Mouse (Mus musculus) cerebellum, adult 11-12 months (tissue): ENCODE results near the gene Cox8c.

Experiments
- DNase-seq: peaks from one replicate; pipeline ENCODE4 v3.0.0; 2022

Gene Cox8c

DNA sequence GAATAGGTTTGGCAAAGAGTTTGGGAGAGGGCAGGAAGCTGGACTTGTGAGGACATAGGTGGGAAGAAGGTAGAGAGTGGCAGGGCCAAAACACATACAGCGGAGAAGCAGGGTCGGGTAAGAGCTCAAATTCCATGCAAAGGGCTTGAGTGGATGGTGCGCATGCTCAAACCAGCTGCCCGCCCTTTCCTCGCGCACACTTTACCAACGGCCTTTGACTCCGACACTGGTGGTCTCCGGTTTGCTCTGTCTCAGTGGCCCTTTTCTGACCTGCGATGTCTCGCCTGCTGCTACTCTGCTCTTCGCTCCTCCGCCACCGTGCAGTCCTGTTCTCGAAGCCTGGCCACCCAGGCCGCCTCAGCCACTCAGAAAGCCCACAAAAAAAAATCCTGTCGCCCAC, at the start of gene Cox8c:
Gene Cox8c (plus strand): TSS at position 226 of the 400 bp plus-strand sequence.
- no peak for DNase-seq

- no peak for DNase-seq
Measured at GRCm38 (mm10) chr12:102860806-102861205, 38.3 kb upstream of the Cox8c start.

DNA sequence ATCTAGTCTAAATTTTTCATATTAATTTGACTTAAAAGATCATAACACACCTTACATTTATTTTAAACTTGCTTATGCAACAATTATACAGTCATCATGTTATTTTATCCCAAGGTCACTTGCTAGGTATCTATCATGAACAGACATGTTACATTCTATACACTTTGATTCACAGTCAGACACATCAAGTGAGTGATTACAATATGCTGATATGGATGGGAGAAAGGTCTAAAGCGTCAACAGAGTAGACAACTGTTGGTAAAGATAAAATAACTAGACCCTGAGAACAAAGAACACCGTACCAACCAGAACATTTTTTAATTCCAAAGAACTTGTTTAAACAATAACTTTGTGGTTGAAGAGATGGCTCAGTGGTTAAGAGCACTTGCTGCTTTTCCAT, 29.3 kb upstream of the Cox8c start:
- DNase-seq, result no peak

- DNase-seq, result no peak
Measured at GRCm38 (mm10) chr12:102870527-102870926, 28.6 kb upstream of the Cox8c start.

DNA sequence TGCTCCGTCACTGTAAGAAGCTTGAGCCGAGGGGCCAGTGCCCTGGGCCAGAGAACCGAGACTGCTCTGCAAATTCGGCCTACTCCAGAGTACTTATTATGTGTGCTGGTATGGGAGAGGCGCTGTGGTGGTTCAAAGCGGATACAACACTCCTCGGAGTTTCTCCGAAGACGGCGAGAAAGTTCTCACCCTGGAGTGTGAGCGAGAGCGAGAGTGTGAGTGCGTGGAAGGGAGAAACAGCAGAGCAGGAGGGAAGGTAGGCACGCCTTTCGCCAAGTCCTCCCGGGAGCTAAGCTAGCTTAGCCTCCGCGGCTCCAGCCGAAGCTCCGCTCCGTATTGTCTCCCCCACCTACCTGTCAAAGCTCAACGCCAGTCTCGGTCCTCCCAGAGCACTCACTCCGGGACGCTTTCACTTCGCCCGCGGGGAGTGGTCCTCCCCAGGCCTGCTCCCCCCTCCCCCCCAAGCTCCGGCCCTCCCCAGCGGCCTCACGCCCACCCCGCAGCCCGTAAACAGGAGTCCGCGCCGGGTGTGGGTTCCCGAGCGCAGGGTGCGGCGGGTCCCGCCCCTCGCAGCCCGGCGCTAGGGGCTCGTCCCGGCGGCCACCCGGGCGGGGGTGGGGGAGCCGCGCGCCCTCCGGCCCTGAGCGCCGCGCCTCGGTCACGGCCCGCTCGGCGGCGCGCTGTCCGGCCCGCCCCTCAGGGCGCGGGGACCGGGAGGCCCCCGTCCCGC, 21.6 kb upstream of the Cox8c start:
- DNase-seq, result peak; percentile 39

DNA sequence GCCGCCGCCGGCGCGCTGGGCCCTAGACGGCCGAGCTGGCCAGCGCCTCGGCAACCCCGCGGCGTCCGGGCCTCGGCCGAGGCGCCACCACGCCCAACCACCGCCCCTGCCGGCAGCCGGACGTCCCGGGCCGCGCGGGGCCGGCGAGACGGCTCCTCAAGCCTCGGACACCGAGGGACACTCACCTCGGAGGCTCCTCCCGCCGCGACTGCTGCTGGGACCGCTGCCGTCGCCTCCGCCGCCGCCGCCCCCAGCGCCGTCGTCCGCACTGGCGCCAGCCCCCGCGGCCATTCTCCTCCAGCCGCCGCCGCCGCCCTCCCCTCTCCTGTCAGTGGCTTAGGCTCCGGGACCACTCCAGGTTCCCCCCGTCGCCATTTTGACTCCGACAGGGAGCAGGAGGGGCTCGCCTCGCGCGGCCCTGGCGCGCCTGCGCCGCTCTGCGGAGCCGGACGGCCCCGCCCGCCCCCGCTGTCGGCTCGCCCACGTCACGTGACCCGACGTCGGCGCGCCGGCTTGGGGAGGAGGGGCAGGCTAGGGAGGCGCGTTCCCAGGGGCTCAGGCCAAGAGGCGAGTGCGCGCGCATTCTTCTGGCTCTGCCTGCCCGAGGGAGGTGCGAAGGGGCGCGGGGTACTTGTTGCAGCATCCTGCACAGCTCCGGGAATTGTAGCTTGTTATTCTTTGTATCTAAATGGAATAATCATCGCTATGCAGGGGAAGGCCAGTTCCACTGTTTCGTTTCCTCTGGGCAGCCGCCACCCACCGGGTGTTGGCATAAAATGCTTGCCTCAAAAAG, 20.9 kb upstream of the Cox8c start, which contains the start of gene Btbd7:
Gene Btbd7 (minus strand): TSS at position 441 of the 793 bp plus-strand sequence.
- DNase-seq, result peak; percentile 96

DNA sequence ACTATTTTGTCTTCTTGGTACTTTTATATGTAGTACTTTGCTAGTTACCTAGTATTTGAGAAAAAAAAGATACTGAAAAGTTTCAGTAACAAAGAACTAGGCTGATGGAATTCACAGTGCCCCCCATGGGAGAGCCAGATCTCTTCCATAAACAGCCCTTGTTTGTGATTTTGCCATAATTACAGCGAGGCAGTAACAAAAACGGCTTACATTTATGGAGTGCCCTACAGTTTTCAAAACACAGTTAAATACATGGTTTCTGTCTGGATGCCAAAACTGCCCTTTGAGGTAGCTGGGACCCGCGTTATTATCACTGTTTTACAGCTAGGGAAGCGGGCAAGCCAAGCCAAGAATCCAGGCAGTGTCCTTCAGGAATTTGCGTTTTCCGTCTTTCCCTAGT, 20.2 kb upstream of the Cox8c start:
- no peak for DNase-seq

- DNase-seq, result peak; percentile 21
Measured at GRCm38 (mm10) chr12:102885735-102886134, 13.4 kb upstream of the Cox8c start.

DNA sequence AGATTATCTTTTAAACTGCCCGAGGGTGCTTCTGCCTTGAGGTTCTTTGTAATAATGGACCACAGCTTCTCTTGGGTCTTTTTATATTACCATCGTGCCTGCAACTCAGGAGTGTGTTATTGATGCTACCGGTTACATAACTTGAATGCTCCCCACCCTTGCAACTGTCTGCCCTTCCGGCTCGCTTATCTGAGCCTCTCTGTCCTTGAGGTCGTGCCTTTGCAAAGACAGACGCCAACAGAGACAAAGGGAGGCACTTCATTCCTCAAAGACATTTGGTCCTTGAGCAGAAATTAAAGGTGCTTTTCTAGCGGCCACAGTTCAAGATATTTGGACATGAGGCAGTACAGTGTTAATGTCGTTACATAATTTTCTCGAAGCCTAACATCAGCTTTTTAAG, 11.8 kb upstream of the Cox8c start:
- no peak for DNase-seq

GRCm38 (mm10) chr12:102888568-102888967, 10.5 kb upstream of the Cox8c start:
- no peak for DNase-seq

DNA sequence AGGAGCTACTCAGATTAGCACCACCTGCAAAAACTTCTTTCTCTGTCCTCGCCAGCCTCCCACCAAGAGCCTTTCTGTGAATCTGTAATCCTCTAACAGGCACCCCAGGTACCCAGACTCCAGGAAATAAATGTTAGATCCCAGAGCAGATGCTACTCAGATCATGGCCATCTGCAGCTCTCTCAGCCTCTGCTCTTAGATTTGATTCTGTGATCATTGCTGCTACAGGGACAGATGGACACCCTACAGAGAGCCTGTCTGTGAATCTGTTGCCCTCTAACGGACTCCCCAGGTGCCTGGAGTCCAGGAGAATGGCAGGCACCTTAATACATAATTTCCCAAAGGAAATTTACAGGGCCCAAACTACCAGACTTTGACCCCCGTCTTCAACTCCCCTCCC, 9.1 kb downstream of the Cox8c start:
- DNase-seq, result peak; percentile 93

- no peak for DNase-seq
Measured at GRCm38 (mm10) chr12:102916073-102916472, 17.0 kb downstream of the Cox8c start.

GRCm38 (mm10) chr12:102929764-102930163, 30.6 kb downstream of the Cox8c start:
- no peak for DNase-seq

DNA sequence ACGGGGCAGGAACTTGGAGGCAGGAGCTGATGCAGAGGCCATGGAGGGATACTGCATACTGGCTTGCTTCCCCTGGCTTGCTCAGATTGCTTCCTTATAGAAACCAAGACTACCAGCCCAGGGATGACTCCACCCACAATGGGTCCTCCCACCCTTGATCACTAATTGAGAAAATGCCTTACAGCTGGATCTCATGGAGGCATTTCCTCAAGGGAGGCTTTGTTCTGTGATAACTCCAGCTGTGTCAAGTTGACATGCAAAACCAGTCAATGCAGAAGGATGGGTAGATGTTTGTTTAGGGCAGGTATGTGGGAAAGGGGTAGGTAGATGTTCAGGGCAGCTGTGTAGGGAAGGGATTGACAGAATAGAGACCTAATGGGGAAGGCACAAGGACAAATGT, 31.2 kb downstream of the Cox8c start:
- no peak for DNase-seq

GRCm38 (mm10) chr12:102930789-102931188, 31.7 kb downstream of the Cox8c start:
- DNase-seq, result no peak

DNA sequence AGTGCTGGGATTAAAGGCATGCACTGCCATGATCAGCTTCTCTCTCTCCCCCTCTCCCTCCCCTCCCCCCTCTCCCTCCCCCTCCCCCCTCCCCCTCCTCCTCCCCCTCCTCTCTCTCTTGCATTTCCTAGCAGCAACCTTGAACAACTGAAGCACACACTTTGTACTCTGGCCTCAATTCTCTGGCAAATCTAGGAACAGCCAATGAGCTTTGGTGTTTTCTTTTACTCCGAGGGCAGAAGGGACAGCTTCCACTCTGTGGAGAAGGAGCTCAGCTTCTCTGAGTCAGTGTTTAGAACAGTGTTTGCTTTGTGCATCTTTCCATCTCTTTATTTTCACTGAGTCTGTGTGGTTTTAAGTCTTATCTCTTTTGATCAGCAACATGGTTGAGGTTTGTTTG, 36.8 kb downstream of the Cox8c start:
- no peak for DNase-seq

GRCm38 (mm10) chr12:102945571-102945970, 46.5 kb downstream of the Cox8c start:
- no peak for DNase-seq

DNA sequence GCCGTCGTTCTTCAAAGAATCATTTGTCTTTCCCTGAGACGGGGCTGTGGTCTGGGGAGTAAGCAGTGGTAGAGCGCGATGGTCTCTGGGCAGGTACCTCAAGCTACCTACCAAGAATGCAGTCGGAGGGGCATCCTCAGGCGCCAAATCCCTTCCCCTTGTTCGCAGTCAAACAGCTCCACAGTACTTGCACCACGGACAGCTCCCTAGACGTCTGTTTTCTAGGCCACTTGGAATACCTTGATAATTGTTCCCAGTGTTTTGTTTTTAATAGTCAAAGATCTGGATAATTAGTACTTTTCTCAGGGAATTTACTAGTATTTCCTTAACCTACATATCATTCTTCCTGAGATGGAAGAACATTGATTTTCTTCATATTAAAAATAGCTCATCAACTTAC, 48.7 kb downstream of the Cox8c start:
- no peak for DNase-seq

DNA sequence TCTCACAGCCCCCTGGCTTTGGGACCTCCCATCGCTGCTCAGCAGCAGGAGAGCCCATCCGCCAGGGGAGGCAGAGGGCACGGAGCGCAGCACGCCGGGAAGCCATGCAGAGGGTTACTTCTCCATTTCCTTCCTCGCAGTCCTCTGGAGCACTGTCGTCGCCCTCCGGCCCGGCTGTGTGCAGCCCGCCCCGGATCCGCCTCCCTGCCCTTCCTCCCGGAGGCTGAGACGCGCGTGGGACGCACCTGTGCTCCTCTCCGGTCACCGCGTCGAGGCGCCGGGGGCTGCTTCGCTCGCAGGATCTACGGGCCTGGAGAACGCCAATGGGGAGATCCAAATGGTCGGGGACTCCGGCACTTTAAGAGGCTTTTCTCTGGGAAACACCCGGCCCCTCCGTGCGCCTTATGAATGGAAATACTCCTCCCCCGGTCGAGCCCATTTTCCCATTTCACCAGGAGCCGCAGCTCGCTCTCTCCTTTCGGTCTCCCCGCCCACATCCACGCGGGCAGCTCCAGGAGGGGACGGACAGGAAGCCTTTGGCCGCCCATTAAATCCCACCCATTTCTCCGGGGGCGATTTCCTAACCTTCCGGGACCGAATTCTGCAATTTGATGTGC, 49.8 kb downstream of the Cox8c start, which contains the start of gene Unc79:
Gene Unc79 (plus strand): TSS at position 82 of the 617 bp plus-strand sequence.
- DNase-seq, result peak; percentile 85

DNA sequence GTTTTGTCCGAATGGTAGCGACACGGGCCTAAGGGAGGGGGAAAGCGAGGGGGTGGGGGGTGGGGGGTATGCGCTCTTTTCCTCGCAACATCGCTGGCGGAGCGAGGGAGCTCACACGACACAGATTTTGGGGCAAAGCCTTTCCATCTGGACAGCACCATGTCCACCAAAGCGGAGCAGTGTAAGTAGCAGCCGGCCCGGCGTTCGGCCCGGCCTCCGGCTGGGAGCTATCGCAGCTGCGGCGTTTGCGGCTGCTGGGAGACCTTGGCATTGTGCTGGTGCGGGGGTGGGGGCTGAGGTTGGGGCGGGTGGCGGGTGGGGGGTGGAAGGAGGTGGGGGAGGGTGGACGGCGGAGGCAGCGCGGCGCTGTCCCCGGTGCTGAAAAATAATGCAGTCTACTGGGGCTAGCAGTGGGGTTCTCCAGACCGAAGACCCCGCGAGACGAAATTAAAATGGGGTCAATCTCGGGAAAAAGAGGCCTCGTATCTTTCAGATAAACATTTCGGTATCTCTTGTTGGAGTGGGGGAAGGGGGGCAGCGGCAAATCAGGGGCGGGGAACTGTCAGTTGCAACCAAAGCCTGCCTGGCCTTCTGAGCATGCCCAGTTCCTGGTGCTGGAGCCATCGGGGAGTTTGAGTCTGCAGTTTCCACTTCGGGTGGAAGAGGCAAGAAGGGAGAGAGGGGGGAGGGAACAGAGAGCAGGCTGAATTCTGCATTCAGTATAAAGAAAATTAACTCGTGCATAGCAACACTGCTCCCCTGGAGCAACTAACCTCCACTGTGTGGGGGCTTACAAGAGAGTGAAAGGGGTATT, 50.5 kb downstream of the Cox8c start:
- peak; percentile 82 for DNase-seq
